Mouse (Mus musculus): ENCODE measurements around the gene Olfr373. TPM values are rescaled to one million over a fixed set of nuclear protein-coding genes. Genes with fewer than 3 reads are reported as not detected.

The Olfr373 gene
- polyA plus RNA-seq, 1 experiment from 2014 or later: not detected

- ATAC-seq (ENCODE audit: low FRiP score, low read depth): no peak
- Histone ChIP-seq H3K4me2 (replicated peaks) (no peak overlapping the region), H3K9ac (replicated peaks) (no peak overlapping the region), H3K36me3 (peaks cover 63% of the 10 kb centered on the region), H3K9me3 (no peaks in the 10 kb centered on the region), H3K4me1 (no peaks in the 10 kb centered on the region), H3K4me3 (no peak overlapping the region), H3K27me3 (no peaks in the 10 kb centered on the region), H3K27ac (replicated peaks) (no peak overlapping the region)
- WGBS: 85% methylated on average over 3 of the region's 3 CpGs
Measured at GRCm38 (mm10) chr8:72151418-72152078, 68.6 kb downstream of the Olfr373 start.

Other genes starting within 250 kb of the Olfr373 start
- gene Zfp709, start 201.2 kb upstream of the Olfr373 start, polyA plus RNA-seq (2016; fragmentation: Nextera tagmentation; extraction: Ambion mirVana): 8.6 and 8.8 TPM in 2 replicates
- gene Zfp882, start 174.6 kb upstream of the Olfr373 start, polyA plus RNA-seq (2016; fragmentation: Nextera tagmentation; extraction: Ambion mirVana): 14.7 and 15.1 TPM in 2 replicates
- 37.5 and 40.6 TPM in 2 replicates for gene Zfp617, start 174.5 kb upstream of the Olfr373 start, polyA plus RNA-seq (2016; fragmentation: Nextera tagmentation; extraction: Ambion mirVana)
- gene Zfp961, start 132.1 kb upstream of the Olfr373 start, polyA plus RNA-seq (2016; fragmentation: Nextera tagmentation; extraction: Ambion mirVana): 20.6 and 23.6 TPM in 2 replicates
- gene Cyp4f18, start 73.6 kb upstream of the Olfr373 start, polyA plus RNA-seq (2016; fragmentation: Nextera tagmentation; extraction: Ambion mirVana): 0.63 and 1.2 TPM in 2 replicates
- gene Olfr372, start 42.0 kb upstream of the Olfr373 start, polyA plus RNA-seq (2016; fragmentation: Nextera tagmentation; extraction: Ambion mirVana): not detected in 2 replicates
- not detected in 2 replicates for gene Olfr374, start 23.9 kb downstream of the Olfr373 start, polyA plus RNA-seq (2016; fragmentation: Nextera tagmentation; extraction: Ambion mirVana)
- 415 and 450 TPM in 2 replicates for gene Tpm4, start 51.8 kb downstream of the Olfr373 start, polyA plus RNA-seq (2016; fragmentation: Nextera tagmentation; extraction: Ambion mirVana)
- 113 and 122 TPM in 2 replicates for gene Rab8a, start 78.0 kb downstream of the Olfr373 start, polyA plus RNA-seq (2016; fragmentation: Nextera tagmentation; extraction: Ambion mirVana)
- not detected in 2 replicates for gene Hsh2d, start 106.5 kb downstream of the Olfr373 start, polyA plus RNA-seq (2016; fragmentation: Nextera tagmentation; extraction: Ambion mirVana)
- 0.13 TPM in 1 of 2 replicates, not detected in the other for gene Cib3, start 129.7 kb downstream of the Olfr373 start, polyA plus RNA-seq (2016; fragmentation: Nextera tagmentation; extraction: Ambion mirVana)
- not detected in 2 replicates for gene Gm11034, start 130.5 kb downstream of the Olfr373 start, polyA plus RNA-seq (2016; fragmentation: Nextera tagmentation; extraction: Ambion mirVana)
- 87.2 and 89.6 TPM in 2 replicates for gene Fam32a, start 136.6 kb downstream of the Olfr373 start, polyA plus RNA-seq (2016; fragmentation: Nextera tagmentation; extraction: Ambion mirVana)
- 210 and 211 TPM in 2 replicates for gene Ap1m1, start 156.8 kb downstream of the Olfr373 start, polyA plus RNA-seq (2016; fragmentation: Nextera tagmentation; extraction: Ambion mirVana)
- gene Gm10282, start 222.1 kb downstream of the Olfr373 start, polyA plus RNA-seq (2016; fragmentation: Nextera tagmentation; extraction: Ambion mirVana): 25.7 and 32.3 TPM in 2 replicates
- 8.8 and 9.2 TPM in 2 replicates for gene Klf2, start 235.9 kb downstream of the Olfr373 start, polyA plus RNA-seq (2016; fragmentation: Nextera tagmentation; extraction: Ambion mirVana)

Measured in midbrain, embryonic 12.5 days (tissue).